Mouse (Mus musculus): ENCODE data around the gene Acadsb. TPM values are rescaled to one million over a fixed set of nuclear protein-coding genes. Genes with fewer than 3 reads are reported as not detected.
A peak's percentile ranks its signal among the peaks of the same experiment; 100 is the strongest.
"Not testable (repeated sequence)": the region's sequence is repeated elsewhere in the genome, so short reads cannot be mapped to it uniquely, and the experiment has no call there.

Gene Acadsb
- 10 to 100 TPM; 76.2 to 80.4 TPM for total RNA-seq (2021)

GRCm38 (mm10) chr7:131410416-131411058 lies at the start of gene Acadsb, which contains the start of gene Ikzf5:
Gene Acadsb (plus strand): TSS chr7:131410601.
Gene Ikzf5 (minus strand): TSS chr7:131410521.
- DNase-seq (ENCODE audit: low spot score in 2 of 2): peak; percentile 99
- intact Hi-C loops (cut with DNase I): loop anchor here (2.0 to 10.0 kb wide), 2 partner anchors 48 to 134 kb away; partner anchors contain the start of genes 2310057M21Rik, Hmx2 and Hmx3

- intact Hi-C loops (cut with DNase I): loop anchor here (2.0 kb wide), 1 partner anchor 49 kb away; the partner anchor contains the start of genes Acadsb and Ikzf5
- DNase-seq (ENCODE audit: low spot score in 2 of 2): no peak
These were observed 48.2 kb upstream of the Acadsb start for GRCm38 (mm10) chr7:131362269-131362614.

- intact Hi-C loops (cut with DNase I): loop anchor here (2.0 kb wide), 1 partner anchor 48 kb away; the partner anchor contains the start of genes Acadsb and Ikzf5
- peak; percentile 92 for DNase-seq (ENCODE audit: low spot score in 2 of 2)
These were observed 47.6 kb upstream of the Acadsb start, which contains the start of gene 2310057M21Rik for GRCm38 (mm10) chr7:131362615-131363300. Gene 2310057M21Rik (minus strand): TSS chr7:131362759.

GRCm38 (mm10) chr7:131364131-131364530 lies 46.3 kb upstream of the Acadsb start:
- no peak for DNase-seq (ENCODE audit: low spot score in 2 of 2)
- intact Hi-C loops (cut with DNase I): no loop called here

GRCm38 (mm10) chr7:131370648-131371469 lies 39.5 kb upstream of the Acadsb start, which contains the start of gene Pstk:
Gene Pstk (plus strand): TSS chr7:131371141.
- DNase-seq (ENCODE audit: low spot score in 2 of 2): peak; percentile 91 to 94
- intact Hi-C loops (cut with DNase I): no loop called here

- intact Hi-C loops (cut with DNase I): no loop called here
- no peak for DNase-seq (ENCODE audit: low spot score in 2 of 2)
These were observed 38.9 kb upstream of the Acadsb start for GRCm38 (mm10) chr7:131371470-131371860.

- intact Hi-C loops (cut with DNase I): no loop called here
- DNase-seq (ENCODE audit: low spot score in 2 of 2): no peak
These were observed 38.3 kb upstream of the Acadsb start for GRCm38 (mm10) chr7:131371880-131372651.

GRCm38 (mm10) chr7:131391761-131392160 lies 18.6 kb upstream of the Acadsb start:
- intact Hi-C loops (cut with DNase I); DNase-seq (ENCODE audit: low spot score in 2 of 2): not testable (repeated sequence)

GRCm38 (mm10) chr7:131409321-131409987 lies 947 bp upstream of the Acadsb start:
- peak in 1 of 2 experiments; percentile 7 for DNase-seq (ENCODE audit: low spot score in 2 of 2)
- intact Hi-C loops (cut with DNase I): no loop called here

GRCm38 (mm10) chr7:131409988-131410385 lies 414 bp upstream of the Acadsb start:
- no peak for DNase-seq (ENCODE audit: low spot score in 2 of 2)

GRCm38 (mm10) chr7:131411221-131411940 lies 980 bp downstream of the Acadsb start:
- intact Hi-C loops (cut with DNase I): loop anchor here (2.0 to 10.0 kb wide), 2 partner anchors 49 to 133 kb away; partner anchors contain the start of genes 2310057M21Rik, Hmx2 and Hmx3

More at GRCm38 (mm10) chr7:131409988-131410385, 414 bp upstream of the Acadsb start:
- intact Hi-C loops (cut with DNase I): loop anchor here (2.0 to 10.0 kb wide), 2 partner anchors 47 to 135 kb away; partner anchors contain the start of genes 2310057M21Rik, Hmx2 and Hmx3

GRCm38 (mm10) chr7:131411941-131412270 lies 1.5 kb downstream of the Acadsb start:
- DNase-seq (ENCODE audit: low spot score in 2 of 2): no peak
- intact Hi-C loops (cut with DNase I): loop anchor here (2.0 to 10.0 kb wide), 2 partner anchors 49 to 133 kb away; partner anchors contain the start of genes 2310057M21Rik, Hmx2 and Hmx3

More at GRCm38 (mm10) chr7:131411221-131411940, 980 bp downstream of the Acadsb start:
- no peak for DNase-seq (ENCODE audit: low spot score in 2 of 2)

- intact Hi-C loops (cut with DNase I): loop anchor here (10.0 kb wide), 1 partner anchor 128 kb away; the partner anchor contains the start of genes Hmx2 and Hmx3
These were observed 6.3 kb downstream of the Acadsb start for GRCm38 (mm10) chr7:131416742-131417141.

GRCm38 (mm10) chr7:131417605-131418004 lies 7.2 kb downstream of the Acadsb start:
- no peak for DNase-seq (ENCODE audit: low spot score in 2 of 2)
- intact Hi-C loops (cut with DNase I): loop anchor here (10.0 kb wide), 1 partner anchor 127 kb away; the partner anchor contains the start of genes Hmx2 and Hmx3

More at GRCm38 (mm10) chr7:131416742-131417141, 6.3 kb downstream of the Acadsb start:
- DNase-seq (ENCODE audit: low spot score in 2 of 2): not testable (repeated sequence)

GRCm38 (mm10) chr7:131424912-131425311 lies 14.5 kb downstream of the Acadsb start:
- intact Hi-C loops (cut with DNase I): loop anchor here (10.0 kb wide), 1 partner anchor 790 kb away; no protein-coding TSS in a partner anchor
- DNase-seq (ENCODE audit: low spot score in 2 of 2): no peak

- intact Hi-C loops (cut with DNase I): loop anchor here (10.0 kb wide), 1 partner anchor 787 kb away; no protein-coding TSS in a partner anchor
- DNase-seq (ENCODE audit: low spot score in 2 of 2): no peak
These were observed 16.9 kb downstream of the Acadsb start for GRCm38 (mm10) chr7:131427331-131427730.

GRCm38 (mm10) chr7:131432244-131432643 lies 21.8 kb downstream of the Acadsb start:
- intact Hi-C loops (cut with DNase I): loop anchor here (1.0 to 10.0 kb wide), 2 partner anchors 133 to 450 kb away; partner anchors contain the start of gene Bub3
- peak; percentile 25 to 27 for DNase-seq (ENCODE audit: low spot score in 2 of 2)

Data from left cerebral cortex, postnatal 36 days (tissue).